Mouse (Mus musculus) layer of hippocampus, postnatal 25 days (tissue): Measurements from ENCODE around the gene Prrt2. TPM values are rescaled to one million over a fixed set of nuclear protein-coding genes. Genes with fewer than 3 reads are reported as not detected.
A peak's percentile ranks its signal among the peaks of the same experiment; 100 is the strongest.

Experiments
- DNase-seq, 2 experiments: peaks; one replicate each; pipeline ENCODE4 v3.0.0; 2022; ENCODE audit warnings: mixed read lengths in 2 of 2, low spot score in 1 of 2; ENCODE audit errors: extremely low spot score in 1 of 2
- total RNA-seq, 2 experiments: library from RNA; stranded (reverse); gene quantifications; 2 replicates each; pipeline ENCODE4 v1.2.3; 2021

Gene Prrt2
- total RNA-seq, 2 experiments from 2014 or later, result 226 to 235 TPM

DNA sequence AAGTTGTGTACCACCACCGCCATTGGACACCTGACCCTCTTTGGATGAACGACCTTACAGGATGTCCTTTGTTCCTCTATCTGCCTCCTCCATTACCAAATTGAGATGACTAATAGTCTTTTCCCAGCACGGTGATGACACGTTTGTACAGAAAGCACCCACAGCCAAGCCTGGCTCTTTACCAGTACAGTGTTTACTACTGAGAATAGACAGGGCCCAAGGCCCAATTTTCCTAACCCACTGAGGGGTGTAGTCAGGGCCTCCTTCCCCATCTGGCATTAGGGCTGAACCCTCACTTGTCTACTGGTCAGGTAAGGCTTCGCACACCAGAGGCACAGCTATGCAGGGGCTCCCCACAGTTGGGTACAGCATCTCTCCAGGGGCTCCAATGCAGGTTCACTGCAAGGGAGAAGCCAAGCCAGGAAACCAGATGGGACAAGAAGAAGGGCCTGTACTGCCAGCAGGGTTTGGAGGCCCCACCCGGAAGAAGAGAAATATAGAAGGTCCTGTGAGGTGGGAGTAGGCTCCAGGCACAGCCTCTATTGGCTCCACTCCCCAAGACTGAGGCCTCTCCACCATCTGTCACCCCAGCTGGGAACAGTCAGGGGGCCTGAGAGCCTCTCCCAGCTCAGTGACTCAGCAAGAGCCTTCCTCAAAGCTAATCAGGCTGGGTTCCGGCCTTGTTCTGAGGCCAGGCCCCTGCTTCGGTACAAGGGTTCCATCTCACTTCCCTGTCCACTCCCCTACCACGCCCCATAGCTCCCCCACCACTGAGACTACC is 12.6 kb downstream of the Prrt2 start:
- peak; percentile 64 to 67 for DNase-seq

DNA sequence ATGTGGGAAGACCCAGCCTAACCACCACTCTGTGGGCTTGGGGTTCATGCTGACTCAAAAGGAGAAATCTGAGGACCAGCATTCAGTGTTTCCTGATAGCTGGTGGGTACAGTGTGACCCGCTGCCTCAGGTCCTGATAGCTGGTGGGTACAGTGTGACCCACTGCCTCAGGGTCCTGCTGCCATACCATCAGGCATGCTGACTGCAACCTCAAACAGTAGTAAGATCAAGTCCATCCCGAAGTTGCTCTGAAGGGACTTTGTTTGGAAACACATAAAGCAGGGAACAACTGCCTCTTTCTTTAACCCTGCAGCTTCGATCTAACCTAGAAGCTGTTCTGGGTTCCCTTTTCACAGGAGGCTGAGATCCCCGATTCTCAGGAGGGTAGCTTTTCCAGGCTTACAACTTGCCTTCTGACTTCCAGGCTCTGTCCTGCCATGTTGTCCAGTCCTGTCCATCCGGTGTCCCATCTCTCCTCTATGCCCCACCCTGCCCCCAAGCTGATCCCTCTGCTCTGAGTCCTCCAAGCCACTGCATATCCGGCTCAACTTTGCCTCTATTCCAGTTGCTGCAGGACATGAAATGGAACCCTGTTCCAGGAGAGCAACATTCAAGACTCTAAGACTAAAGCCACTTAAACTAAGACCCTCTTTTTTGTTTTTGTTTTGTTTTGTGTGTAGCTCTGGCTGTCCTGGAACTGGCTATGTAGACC is 13.5 kb downstream of the Prrt2 start:
- no peak for DNase-seq

DNA sequence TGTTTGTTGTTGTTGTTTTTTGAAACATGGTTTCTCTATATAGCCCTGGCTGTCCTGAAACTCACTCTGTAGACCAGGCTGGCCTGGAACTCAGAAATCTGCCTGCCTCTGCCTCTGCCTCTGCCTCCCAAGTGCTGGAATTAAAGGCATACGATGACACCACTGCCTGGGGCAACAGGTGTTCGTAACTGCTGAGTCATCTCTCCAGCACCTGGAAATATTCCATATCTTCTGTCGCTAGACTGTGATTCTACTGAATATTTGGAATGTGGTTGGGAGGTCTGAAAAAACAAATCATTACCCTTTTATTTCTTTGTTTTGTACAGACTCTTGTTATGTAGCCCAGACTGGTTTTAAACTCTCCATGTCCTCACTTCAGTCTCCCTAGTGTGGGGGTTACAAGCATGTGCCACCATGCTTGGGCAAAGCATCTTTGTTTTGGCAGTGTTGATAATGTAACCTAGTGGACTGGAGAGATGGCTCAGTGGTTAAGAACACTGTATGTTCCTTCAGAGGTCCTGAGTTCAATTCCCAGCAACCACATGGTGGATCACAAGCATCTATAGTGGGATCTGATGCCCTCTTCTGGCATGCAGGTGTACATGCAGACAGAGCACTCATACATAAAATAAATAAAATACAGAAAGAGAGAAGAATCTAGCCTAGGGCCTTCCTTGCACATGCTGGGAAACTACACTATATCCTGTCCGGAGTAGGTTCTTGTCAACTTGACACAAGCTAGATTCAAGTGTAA is 16.7 kb downstream of the Prrt2 start:
- DNase-seq, result no peak

DNA sequence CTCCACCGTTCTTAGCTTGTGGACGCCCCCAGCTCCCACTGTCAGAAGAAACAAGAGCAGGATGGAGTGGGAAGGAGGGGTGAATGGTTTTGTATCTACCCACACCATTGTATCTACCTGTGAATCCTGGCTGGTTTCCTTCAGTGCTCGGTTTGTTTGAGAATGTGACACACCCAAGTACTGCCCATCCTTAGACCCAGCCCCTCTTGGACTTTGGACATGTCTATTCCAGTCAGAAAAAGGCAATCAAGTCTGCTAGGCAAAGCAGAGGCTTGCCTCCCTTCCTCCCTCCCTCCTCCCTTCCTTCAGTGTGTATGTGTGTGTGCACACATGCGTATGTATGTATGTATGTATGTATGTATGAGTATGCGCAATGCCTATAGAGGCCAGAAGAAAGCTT is 17.4 kb downstream of the Prrt2 start:
- DNase-seq, result no peak

DNA sequence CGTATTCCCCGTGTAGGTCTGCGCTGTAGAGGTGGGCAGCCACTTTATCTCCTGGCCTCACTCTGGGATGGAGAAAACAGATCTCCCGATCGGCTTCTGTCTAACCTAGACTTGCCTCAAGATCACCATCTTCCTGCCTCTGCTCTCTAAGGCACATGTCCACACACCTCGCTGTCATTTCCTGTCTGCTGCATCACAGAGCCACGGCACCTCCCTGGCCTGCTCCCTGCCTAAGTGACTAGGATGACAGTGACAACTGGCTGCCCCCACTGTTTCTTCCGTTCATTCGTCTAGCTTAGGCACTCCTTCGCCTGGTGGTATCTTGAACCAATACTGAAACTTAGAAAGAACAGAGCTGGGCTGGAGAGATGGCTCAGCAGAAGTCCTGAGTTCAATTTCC is 21.4 kb downstream of the Prrt2 start:
- no peak for DNase-seq

DNA sequence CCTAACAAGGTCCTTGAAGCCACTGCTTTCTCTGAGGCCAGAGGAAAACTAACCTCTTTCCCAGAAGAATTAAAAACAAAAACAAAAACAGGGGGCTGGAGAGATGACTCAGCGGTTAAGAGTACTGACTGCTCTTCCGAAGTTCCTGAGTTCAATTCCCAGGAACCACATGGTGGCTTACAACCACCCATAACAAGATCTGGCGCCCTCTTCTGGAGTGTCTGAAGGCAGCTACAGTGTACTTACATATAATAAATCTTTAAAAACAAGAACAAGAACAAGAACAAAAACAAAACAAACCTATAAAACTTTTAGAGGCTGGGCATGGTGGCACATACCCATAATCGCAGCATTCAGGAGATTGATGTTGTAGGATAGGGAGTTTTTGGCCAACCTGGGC is 24.6 kb downstream of the Prrt2 start:
- DNase-seq, result no peak

DNA sequence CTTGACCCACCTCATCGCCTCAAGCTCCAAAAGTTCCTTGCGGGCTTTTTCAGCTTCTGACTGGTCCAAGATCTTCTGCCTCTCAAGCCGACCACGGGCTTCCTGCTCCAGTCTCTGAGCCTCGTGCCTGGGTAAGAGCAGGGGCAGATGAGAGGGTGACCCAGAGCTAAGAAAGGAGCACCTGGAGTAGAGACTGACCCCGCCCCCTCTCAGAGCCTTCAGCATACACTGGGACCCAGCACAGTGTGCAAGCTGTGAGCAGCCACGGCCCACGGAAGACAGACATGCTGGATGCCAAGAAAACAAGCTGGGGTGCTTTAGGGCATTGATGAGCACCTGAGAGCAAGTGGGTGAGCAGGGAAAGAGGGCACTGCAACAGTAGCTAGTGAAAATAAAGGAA is 32.2 kb downstream of the Prrt2 start:
- no peak for DNase-seq

DNA sequence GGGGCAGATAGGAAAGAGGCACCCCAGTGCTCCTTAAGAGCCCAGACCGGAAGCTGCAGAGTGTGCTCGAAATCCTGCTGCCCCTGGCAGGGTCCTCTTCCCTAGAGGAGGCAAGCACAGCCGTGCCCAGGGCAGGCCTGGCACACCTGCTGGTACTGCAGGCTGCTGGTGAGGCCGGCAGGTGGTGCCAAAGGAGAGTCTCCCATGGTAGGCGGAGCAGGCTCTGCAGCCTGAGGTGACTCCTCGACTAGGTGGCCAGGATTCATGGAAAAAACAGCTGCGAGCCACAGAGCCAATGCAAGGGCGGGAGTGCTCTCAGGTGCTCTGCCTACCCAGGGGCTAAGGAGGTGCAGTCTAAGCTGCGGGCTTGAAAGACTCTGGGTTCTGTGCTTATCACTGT is 34.7 kb downstream of the Prrt2 start:
- DNase-seq, result no peak

DNA sequence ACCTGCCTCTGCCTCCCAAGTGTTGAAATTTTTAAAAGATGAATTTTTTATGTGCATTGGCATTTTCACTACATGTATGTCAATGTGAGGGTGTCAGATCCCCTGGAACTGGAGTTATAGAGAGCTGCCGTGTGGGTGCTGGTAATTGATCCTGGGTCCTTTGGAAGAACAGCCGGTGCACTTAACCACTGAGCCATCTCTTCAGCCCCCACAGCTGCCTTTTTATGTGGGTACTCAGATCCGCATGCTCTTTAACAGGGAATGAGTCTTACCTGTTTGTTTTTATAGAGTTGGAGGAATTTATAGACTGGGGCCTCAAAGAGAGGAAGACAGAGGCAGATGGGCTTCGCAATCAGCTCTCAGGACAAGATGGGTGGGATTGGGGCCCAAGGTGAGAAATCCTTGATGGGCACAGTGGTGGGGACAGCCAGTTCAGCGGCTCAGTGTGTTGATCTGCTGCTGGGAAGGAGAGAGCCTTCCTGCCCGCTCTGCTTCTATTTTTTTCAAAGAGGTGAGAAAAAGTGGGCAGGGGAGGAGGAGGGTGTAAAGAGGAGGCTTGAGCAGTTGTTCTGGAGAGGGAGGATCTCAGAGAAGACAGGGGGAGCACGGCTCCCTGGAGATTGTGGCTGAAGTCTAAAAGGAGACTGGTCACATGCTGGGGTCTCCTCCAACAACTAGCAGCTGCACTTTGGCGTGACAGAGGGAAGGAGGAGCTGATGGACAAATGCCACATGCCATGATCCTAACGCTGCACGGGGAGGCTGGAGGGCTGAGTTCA is 36.2 kb downstream of the Prrt2 start:
- DNase-seq, result no peak

DNA sequence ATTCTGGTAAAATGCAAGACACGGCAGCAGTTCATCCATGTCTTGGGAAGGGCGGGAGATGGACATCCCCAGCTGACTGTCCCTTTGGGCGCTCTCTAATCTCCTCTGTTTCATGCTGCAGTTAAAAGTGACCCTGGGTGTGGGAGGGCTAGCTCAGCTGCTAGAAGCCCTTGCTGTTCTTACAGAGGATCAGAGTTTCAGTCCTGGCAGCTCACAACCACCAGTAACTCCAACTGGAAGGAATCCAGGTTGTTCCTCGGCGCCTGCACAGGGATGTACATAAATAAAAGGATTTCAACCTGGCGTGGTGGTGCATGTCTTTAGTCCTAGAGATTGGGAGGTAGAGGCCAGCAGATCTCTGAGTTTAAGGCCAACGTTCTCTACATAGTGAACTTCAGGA is 37.9 kb downstream of the Prrt2 start:
- DNase-seq, result no peak

DNA sequence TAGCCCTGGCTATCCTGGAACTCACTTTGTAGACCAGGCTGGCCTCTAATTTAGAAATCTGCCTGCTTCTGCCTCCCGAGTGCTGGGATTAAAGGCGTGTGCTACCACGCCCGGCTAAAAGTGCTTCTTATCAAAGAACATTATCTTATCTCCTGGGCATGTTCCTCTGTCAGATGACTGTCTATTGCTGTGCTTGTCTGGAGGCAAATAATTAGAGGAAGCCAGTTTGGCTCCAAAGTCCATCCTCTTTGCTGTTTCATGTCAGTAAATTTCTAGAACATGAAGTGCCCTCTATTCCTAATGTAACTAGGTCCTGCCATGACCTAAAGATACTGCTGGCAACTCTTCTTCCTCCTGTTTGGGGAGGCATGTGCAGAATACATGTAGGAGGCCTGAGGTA is 39.0 kb downstream of the Prrt2 start:
- DNase-seq, result no peak

DNA sequence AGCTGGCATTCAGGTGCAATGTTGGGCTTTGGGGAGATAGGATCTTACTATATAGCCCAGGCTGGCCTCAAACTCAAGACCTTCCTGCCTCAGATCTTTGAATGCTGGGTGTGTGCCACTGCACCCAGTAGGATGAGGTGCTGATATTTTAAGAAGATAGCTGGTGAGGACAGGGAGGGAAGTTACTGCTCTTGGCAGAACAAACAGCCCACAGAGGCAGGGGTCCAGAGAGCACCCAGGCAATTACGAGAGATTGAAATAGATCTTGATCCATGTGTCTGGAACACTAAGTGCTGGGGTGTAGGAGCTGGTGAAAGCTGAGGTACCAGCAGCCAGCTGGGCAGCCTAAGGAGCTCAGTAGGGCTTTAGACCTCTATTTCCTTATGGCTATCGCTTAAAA is 39.4 kb downstream of the Prrt2 start:
- DNase-seq, result no peak

DNA sequence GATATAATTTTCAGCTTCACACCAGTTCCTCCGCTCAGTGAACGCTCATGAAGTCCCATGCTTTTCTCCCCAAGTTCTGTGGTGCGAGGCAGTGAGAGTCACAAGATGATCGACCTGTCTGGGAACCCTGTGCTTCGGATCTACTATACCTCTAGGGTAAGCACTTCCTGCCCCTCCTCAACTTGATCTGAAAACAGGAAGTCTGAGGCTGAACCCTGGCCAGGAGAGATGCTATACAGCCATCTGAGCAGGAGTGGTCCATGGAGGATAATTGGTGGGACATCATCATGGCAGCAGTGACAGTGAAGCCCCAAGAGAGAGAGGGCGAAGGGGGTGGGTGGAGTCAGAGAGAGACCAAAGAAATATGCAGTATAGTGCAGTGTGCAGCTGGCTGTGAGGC is 42.2 kb downstream of the Prrt2 start:
- DNase-seq, result no peak

DNA sequence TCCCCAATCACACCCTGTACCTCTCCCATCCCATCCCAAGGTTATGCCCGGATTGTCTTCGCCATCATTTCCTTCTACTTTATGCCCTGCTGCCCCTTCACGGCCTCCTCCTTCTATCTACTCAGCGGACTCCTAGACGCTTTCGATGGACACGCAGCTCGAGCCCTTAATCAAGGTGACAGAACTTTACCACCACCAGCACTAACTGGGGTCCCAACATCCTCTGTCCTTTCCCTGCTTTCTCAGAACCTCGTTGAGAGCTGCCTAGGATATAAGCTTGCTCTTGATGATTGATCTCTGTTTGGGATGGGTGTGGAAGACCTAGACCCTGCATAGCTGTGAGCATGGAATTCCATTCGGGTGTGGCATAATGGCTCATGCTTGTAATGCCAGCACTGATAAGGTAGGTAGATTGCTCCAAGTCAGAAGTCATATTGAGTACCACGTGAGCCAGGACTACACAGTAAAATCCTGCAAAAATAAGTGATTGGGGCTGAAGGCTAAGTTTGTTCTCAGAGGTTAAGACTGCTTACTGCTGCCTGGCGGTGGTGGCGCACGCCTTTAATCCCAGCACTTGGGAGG is 44.0 kb downstream of the Prrt2 start:
- no peak for DNase-seq

DNA sequence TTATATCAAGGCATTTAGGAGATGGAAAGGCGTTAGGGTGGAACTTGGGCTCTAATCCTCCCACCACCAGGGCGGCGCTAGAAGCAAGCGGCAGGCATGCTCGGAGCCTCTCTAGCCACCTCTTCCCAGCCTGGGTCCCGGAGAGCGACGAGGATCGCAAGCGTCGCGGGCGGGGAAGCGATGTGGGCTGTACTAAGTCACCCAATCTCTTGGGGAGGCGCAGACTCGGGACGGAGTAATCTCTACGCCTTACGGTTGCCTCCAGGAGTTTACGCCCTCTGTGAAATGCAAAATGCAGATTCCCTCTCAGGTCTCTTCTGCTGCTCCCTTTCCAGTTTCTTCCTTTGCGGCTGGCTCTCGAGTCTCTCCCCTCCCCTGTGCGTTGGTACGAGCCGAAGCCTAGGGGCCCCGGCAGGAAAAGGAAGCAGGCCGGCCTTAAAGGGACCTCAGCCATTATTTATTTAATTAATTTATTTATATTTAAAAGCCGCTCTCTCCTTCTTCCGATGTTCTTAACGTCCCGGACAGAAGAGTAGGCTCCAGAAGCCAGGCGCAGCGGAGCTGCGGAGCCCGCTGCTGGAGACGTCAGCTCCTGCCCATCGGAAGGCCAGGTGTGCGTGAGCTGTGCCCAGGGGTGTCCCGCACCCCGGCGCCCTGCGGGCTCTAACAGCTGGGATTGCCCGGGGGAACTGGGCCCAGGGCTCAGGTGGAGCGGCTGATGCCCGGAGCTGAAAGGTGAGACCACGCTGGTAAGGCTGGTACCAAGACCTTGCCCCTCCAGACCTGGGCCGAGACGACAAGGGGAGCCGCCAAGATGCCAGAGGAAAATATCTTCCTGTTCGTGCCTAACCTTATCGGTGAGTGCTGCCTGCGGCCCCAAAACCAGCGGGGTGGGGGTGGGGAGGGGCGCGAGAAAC is 44.8 kb downstream of the Prrt2 start, which contains the start of gene Cdiptos:
Cdiptos (minus strand) TSS at position 149 of the 917 bp plus-strand sequence.
- DNase-seq, result peak; percentile 95 to 100

DNA sequence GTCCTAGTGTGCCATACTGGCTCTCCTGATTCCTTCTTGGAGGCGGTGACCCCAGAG is 45.3 kb downstream of the Prrt2 start, which contains the start of gene Cdipt:
Cdipt (plus strand) TSS at position 22 of the 57 bp plus-strand sequence.
- DNase-seq, result no peak

DNA sequence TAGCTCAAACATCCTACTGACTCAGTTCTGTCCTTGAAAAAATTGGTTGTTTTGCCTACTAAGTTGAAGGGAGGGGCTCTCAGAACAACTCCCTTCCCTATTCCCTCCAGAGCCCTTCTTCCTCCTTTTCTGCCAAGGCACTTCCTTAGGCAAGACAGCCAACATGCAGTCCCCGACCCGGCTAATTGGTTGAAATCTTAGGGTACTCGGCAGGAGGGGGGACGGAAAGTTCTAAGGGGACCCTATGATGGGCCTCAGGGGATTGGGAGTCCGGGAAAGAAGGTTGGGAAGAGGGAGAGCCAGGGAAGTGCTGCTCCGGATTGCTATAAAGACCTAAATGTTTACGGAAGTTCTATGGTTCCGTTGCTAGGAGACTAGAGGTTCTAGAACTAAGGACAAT is 45.5 kb downstream of the Prrt2 start:
- DNase-seq, result no peak
